Mouse (Mus musculus): ENCODE results near the gene Rpl23a.

Rpl23a gene

GRCm38 (mm10) chr11:78167257-78167959 lies 16.0 kb downstream of the Rpl23a start:
- DNase-seq (ENCODE audit: low read depth, low spot score) = no peak

DNA sequence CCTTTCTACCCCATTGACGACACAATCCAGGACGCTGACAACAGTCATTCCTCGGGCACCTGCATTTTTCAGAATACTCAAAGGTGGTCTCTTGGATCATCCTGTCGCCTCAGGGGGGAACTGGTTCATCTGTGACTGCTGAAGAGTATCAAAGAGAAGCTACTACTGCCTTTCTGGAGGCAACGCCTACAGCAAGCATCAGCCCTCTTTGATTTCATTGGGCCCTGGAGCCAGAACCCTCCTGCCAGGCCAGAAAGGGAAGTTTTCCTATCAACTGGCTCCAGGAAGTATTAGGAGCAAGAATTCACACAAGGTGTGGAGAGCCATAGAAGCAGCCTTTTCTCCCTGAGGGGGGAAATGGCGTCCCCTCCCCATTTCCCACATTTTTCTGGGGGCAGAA lies 16.7 kb downstream of the Rpl23a start:
- no peak for DNase-seq (ENCODE audit: low read depth, low spot score)

GRCm38 (mm10) chr11:78166161-78166560 lies 17.2 kb downstream of the Rpl23a start:
- no peak for DNase-seq (ENCODE audit: low read depth, low spot score)

GRCm38 (mm10) chr11:78165761-78166109 lies 17.6 kb downstream of the Rpl23a start:
- DNase-seq (ENCODE audit: low read depth, low spot score) = no peak

DNA sequence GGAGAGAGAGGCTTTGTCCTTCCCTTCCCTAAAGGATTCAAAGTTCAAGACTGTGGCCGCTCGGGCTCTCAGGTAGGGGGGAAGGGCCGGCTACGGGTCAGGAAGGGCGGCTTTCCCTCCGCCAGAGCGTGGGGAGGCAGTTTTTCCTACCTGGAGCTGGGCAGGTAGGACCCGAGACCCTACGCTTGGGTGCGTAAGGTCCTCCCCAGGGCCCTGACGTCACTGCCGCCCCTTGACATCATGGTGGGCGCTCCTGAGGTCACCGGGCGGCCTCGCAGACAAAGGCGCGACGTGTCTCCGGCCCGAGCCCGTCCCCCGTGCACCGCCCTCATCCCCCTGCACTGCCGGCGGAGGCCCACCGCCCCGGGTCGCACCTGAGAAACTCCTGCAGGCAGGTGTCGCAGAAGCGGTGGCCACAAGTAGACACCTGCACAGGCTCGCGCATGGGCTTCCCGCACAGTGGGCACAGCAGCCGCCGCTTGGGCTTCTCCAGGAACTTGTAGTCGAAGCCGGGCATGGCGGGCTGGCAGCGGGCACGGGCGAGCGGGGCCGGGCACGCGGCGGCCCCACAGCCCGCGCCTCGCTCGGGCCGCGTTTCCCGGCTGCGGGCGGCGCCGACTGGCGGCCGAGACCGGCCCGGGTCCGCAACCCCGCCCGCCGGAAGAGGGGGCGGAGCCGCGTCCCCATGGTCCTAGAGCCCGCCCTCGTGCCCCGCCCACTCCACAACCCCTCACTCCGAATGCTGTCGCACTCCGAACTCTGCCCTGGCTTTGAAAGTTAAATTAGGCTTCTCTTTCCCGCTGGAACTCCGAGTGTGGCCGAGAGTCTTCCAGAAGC lies 18.2 kb downstream of the Rpl23a start, which contains the start of gene Traf4:
Gene Traf4, minus strand, starts transcription at position 666 of the 837 bp plus-strand sequence.
- peak; percentile 86 for DNase-seq (ENCODE audit: low read depth, low spot score)

DNA sequence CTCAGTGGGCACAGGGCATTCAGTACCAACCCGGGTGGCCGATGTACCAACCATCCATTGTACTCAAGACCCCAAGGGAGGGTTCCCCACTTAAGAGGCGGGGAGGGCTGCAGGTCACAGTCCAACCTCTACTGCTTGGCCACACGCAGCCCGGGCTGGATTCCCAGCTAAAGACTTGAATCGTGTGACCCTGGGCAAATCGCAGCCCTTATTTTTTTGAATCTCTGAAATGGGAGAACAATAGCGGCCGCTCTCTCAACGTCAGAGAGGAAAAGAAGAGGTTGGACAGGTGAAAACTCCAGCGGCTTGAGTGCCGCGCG lies 18.8 kb downstream of the Rpl23a start:
- DNase-seq (ENCODE audit: low read depth, low spot score) = no peak

GRCm38 (mm10) chr11:78163681-78164603 lies 19.4 kb downstream of the Rpl23a start:
- peak; percentile 54 for DNase-seq (ENCODE audit: low read depth, low spot score)

DNA sequence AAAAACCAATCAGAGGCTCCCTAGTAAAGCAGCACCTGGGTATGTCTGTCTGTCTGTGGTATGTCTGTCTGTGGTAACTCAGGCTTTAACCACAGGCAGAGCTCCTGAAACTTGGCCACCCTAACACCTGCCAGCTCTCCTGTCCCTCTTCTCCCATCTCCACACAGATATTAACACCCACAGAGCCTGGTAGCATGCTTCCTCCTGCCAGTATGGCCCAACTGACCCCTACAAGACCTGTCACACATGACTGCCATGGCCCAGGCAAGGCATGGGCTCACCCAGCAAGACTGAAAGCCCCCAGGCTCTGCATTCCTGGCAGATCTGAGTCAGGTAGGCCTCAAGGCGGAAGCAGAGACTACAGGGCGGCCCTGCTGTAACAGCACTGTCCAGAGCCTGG lies 20.3 kb downstream of the Rpl23a start:
- no peak for DNase-seq (ENCODE audit: low read depth, low spot score)

- DNase-seq (ENCODE audit: low read depth, low spot score) = no peak
Observed at GRCm38 (mm10) chr11:78162504-78162903, 20.9 kb downstream of the Rpl23a start.

- DNase-seq (ENCODE audit: low read depth, low spot score) = no peak
Observed at GRCm38 (mm10) chr11:78161968-78162367, 21.4 kb downstream of the Rpl23a start.

DNA sequence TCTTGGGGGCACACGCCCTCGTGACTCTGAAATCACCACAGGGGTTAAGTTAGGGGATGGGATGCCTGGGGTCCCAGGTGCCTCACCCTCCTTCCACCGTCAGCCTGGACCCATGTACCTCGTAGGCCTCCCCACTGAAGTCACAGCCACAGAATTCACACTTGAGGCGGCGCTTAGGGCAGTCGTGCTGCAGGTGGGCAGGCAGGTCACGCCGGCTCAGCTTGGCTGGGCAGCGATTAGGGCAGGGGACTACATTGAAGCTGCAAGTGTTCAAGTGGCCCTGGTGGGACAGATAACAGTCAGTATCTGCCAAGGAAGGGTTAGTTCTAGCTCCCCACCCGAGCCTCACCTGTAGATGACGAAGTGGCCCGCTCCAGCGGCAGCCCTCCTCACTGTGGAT lies 22.2 kb downstream of the Rpl23a start:
- DNase-seq (ENCODE audit: low read depth, low spot score) = no peak

DNA sequence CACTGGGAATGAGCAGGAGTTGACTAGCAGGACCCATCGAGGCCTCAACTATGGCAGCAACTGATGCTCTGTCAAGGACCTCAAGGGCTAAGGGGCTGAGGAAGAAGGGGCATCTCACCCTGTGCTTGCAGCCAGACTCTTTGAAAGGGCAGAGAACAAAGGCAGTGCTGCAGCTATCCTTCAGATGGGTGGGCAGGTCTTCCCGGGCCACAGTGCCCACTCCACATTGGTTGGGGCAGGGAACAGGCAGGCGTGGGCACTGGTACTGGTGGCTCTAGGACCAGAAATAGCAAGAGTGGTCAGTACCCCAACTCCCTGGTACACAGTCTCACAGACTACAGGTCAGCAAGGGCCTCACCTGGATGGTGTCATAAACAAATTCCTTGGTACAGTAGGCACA lies 22.7 kb downstream of the Rpl23a start:
- no peak for DNase-seq (ENCODE audit: low read depth, low spot score)

GRCm38 (mm10) chr11:78160171-78160570 lies 23.2 kb downstream of the Rpl23a start:
- no peak for DNase-seq (ENCODE audit: low read depth, low spot score)

- DNase-seq (ENCODE audit: low read depth, low spot score) = no peak
Observed at GRCm38 (mm10) chr11:78159557-78159956, 23.8 kb downstream of the Rpl23a start.

- DNase-seq (ENCODE audit: low read depth, low spot score) = peak; percentile 88
Observed at GRCm38 (mm10) chr11:78159096-78159495, 24.3 kb downstream of the Rpl23a start.

- no peak for DNase-seq (ENCODE audit: low read depth, low spot score)
Observed at GRCm38 (mm10) chr11:78156156-78156699, 27.2 kb downstream of the Rpl23a start.

DNA sequence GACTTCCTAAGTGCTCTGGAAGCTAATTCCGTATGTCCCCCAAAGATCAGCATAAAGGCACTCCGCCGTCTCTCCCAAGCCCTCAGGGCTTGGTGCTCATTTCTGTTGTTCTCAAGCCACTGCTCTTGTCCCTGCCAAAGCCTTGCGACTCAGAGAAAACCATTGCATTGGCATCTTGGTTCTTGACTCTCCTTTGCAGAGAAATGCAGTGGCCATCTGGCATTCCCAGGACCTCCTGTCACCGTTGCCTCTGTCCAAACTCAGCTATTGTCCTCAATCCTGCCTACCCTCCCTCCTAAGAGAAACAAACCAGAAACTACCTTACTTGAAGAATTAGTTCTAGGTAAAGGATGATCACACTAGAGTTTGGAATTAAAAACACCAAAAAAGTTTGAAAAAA lies 27.7 kb downstream of the Rpl23a start:
- no peak for DNase-seq (ENCODE audit: low read depth, low spot score)

DNA sequence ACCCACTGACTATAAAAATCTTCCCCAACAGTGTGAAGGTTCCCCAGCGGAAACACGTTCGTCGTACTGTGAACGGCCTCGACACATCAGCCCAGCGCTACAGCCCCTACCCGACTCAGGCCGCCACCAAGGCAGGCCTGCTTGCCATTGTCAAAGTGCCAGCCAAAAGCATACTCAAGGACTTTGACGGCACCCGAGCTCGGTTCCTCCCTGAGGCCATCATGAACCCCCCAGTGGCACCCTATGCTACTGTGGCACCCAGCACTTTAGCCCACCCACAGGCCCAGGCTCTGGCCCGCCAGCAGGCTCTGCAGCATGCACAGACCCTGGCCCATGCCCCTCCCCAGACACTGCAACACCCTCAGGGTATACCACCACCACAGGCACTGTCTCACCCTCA lies 29.6 kb downstream of the Rpl23a start:
- DNase-seq (ENCODE audit: low read depth, low spot score) = no peak

DNA sequence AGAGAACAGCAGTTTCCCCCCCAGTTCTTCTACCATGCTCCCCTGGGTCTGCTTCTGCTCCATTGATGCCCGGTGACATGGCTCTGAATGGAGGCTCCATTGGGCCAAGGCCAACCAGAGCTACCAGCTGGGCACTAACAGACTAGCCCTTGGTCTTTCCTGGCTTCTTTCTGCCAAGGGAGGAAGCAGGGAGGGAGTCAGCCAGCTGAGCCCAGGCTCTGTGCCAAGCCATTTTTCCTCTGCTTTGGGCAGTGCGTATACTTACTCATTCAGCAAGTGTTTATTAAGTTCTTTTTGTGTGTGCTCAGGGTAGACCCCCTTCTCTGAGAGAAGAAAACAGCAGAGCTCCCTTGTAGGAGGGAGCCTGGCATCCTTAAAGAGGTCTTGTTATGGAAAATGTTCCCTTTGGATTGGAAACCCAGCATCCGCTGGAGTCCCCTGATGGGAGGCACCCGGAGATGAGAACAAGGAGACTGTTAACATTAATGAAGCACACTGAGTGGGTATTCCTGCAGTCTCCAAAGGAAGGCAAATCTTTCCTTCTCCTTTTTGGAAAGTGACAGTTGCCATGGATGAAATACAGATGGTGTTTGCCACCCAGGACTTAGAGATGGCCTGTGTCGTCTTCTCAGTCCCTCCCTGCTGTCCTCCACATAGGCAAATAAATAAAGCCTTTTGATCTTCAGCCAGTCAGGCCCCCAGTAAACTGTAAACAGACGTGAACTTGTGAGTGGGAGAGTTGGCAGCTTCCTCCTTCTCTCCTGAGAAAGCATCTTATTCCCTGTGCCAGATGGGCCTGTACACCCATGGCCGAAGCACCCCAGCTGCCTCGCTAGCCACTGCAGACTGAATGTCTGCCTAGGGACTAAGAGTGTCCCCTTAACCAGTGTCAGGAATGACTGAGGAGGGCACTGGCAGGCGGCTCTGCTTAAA lies 30.8 kb downstream of the Rpl23a start:
- no peak for DNase-seq (ENCODE audit: low read depth, low spot score)

DNA sequence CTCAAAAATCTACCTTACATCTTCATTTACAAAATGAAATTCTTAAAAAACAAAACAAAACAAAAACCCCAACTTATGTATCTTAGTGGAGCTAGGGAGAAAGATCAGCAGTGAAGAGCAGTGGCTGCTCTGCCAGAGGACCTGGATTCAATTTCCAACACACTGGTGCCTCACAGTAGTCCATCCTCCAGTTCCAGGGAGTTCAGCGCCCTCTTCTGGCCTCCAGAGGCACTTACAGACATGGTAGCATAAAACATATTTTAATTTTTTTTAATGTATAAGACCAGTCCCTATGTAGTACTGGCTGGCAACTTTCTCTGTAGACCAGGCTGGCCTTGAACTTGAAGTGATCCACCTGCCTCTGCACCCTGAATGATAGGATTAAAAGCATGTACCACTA lies 32.2 kb downstream of the Rpl23a start:
- no peak for DNase-seq (ENCODE audit: low read depth, low spot score)

Data from CD4-positive helper T cell, adult 2 months (primary cell).